Mouse (Mus musculus): Measurements from ENCODE around the gene Serpinb2.

DNA sequence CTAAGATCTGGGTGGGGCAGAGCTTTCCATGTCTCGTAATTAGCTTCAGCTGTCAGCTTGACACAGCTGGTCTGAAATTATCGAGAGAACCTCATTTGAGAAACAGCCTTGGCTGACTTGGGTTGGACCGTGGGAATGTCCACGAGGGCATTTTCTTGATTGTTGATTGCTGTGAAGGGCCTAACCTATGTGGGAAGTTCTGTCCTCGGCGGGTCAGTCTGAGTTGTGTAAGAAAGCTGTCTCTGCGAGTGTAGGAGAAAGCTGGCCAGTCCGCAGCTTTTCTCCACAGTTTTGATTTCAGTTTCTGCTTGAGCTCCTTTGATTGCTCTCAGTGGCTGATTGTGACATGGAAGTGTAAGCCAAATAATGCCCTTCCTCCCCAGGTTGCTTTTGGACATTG is 21.6 kb upstream of the Serpinb2 start:
- TF ChIP-seq CTCF (IDR thresholded peaks at IDR 0.05; ENCODE audit: insufficient read depth, low read depth, low read length) (no peak), POLR2A (IDR thresholded peaks at IDR 0.05; ENCODE audit: insufficient read depth, low read depth, low read length) (no peak)
